Mouse (Mus musculus): ENCODE measurements around the gene Cdkn2d. TPM values are rescaled to one million over a fixed set of nuclear protein-coding genes. Genes with fewer than 3 reads are reported as not detected.
A peak's percentile ranks its signal among the peaks of the same experiment; 100 is the strongest.
"Not testable (repeated sequence)": the region's sequence is repeated elsewhere in the genome, so short reads cannot be mapped to it uniquely, and the experiment has no call there.

Cdkn2d gene
- total RNA-seq, 2 experiments from 2014 or later = 66.6 to 73.9 TPM

DNA sequence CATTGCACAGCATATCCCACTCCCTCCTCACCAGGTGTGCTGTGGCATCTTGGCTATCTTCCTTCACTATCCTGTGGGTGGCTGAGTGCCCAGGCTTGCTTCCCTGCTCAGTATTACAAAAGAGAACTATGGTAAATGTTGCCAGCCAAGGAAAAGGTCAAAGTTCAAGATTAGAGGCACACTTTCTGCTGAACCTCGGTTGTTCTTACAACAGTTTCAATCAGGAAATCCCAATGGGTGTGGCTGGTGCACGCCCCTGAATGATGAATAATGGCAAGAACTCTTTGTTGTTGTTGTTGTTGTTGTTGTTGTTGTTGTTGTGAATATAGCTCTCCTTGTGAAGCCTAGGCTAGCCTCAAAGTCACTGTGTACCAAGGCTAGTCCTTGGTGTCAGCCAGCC lies 29.4 kb downstream of the Cdkn2d start:
- no peak for DNase-seq (ENCODE audit: extremely low spot score in 1 of 2, low spot score in 2 of 2)
- intact Hi-C loops (cut with DNase I) = no loop called here

DNA sequence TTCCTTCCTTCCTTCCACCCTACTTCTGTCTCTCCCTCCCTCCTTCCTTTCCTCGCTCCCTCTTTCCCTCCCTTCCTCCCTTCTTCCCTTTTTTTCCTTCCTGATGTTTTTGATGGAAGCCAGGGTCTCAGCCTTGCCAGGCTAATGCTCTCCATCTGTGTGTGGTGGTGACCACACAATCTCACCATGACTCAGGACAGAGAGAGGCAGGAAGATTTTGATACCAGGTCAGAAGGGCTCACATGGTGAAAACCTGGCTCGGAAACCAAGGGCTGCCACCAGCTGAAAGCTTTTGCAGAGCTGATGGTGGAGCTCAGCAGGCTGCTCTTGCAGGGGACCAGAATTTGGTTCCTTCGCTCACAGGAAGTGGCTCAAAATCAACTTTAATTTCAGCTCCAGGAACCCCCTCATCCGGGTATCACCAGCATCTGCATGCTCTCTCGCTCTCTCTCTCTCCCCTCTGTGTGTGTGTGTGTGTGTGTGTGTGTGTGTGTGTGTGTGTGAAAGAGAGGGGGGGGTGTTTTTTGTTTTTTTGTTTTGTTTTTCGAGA lies 30.6 kb downstream of the Cdkn2d start:
- DNase-seq (ENCODE audit: extremely low spot score in 1 of 2, low spot score in 2 of 2) = no peak
- intact Hi-C loops (cut with DNase I) = no loop called here

DNA sequence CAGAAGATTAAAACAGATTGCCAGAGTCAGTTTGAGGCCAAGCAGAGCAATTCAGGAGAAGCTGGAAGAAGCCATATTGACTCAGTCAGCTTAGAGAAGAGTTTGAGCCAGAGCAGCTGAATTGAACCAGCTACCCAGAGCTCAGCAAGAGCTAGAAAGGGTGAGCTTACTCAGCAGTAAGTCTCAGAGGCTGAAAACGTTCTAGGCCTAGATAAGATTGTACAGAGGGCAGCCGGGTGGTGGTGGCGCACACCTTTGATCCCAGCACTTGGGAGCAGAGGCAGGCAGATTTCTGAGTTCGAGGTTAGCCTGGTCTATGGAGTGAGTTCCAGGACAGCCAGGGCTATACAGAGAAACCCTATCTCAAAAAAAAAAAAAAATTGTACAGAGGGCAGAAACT lies 34.9 kb downstream of the Cdkn2d start:
- intact Hi-C loops (cut with DNase I); DNase-seq (ENCODE audit: extremely low spot score in 1 of 2, low spot score in 2 of 2): not testable (repeated sequence)

DNA sequence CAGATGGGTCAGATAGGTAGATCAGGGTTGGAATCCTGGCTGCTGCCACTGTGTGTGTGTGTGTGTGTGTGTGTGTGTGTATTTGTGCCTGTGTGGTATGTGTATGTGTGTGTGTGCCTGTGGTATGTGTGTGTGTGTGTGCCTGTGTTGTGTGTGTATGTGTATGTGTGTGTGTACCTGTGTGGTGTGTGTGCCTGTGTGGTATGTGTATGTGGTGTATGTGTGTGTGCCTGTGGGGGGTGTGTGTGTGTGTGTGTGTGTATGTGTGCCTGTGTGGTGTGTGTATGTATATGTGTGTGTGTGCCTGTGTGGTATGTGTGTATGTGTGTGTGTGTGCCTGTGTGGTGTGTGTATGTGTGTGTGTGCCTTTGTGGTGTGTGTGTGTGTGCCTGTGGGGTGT lies 36.5 kb downstream of the Cdkn2d start:
- DNase-seq (ENCODE audit: extremely low spot score in 1 of 2, low spot score in 2 of 2) = no peak
- intact Hi-C loops (cut with DNase I) = no loop called here

DNA sequence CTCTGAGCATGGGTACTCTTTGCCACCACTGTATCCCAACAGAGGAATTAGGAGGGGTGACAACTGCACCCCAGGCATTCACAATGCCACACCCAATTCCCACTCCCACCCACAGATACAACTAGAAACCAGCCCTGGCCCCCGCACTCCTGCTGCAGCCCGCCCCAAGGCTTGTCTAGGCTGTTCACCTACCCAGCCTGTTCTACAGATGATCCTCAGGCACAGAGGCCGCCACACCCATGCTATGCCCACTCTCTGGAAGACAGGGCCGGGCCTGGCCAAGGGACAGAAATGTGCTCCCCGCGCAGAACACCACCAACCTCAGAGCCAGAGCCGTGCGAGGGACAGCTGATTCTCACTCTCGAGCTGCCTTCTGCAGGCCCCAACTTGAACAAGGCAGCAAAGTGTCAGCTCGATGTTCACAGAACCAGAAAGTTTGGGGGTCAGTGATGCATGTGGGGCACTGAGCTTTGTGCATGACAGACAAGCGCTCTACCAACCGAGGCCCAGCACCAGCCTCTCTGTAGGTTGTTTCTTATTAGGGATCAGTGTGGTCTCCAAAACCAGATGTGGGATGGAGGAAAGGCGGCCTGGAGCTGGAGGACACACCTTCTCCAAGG lies 40.0 kb downstream of the Cdkn2d start:
- intact Hi-C loops (cut with DNase I) = no loop called here
- no peak for DNase-seq (ENCODE audit: extremely low spot score in 1 of 2, low spot score in 2 of 2)

DNA sequence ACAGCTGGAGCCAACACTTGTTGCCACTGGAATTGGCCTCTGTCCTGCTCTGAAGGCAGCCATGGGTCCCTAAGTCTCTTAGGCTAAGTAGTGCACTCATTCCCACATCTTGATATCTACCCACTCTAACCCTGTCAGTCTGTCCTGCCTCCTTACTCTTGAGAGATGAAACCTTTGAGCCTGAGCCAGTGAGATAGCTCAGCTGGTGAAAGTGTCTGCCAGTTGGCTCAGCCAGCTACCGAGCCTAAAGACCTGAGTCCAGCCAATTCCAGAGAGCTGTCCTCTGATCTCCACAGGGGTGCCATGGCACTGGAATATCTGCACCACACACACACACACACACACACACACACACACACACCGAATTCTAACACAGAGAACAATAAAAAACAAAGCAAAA lies 40.7 kb downstream of the Cdkn2d start:
- DNase-seq (ENCODE audit: extremely low spot score in 1 of 2, low spot score in 2 of 2) = no peak
- intact Hi-C loops (cut with DNase I) = no loop called here

DNA sequence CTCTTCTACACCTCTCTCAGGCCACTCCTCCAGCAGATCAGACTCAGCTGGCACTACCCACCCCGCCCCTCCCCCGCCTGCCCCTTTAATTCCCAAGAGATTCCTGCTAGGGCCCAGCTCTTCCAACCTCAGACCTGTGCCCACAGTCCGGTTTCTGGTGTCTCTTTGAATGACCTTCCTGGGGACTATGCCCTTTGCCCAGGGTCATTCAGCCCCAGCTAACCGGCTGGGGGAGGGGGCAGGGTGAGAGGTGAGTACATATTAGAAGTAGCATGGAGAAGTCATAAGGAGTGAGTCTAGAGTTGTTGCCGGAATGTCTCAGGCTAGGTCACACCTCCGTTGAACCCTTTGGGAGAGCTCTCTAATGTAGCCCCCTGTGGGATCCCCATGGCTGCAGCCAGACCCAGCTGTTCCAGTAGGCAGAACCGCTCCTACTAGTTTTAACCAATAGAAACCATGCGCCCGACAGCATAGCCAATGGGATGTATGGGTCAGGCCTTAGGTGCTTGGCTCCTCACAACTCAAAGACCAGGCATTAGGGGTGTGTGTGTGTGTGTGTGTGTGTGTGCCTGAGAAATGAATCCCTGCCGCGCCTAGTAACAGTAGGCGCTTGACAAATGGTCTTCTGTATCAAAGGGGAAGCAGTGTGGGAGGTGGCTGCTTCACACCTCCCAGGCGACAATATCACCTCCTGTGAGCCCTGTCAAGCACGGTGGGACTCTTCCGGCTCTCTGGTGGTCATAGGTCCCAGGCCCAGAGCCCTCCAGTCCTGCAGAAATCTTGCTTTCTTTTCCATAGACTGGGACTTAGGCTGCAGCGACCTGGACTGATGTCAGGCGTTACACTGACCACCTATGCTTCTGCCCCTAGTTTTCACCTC lies 41.3 kb downstream of the Cdkn2d start:
- intact Hi-C loops (cut with DNase I) = no loop called here
- DNase-seq (ENCODE audit: extremely low spot score in 1 of 2, low spot score in 2 of 2) = no peak

DNA sequence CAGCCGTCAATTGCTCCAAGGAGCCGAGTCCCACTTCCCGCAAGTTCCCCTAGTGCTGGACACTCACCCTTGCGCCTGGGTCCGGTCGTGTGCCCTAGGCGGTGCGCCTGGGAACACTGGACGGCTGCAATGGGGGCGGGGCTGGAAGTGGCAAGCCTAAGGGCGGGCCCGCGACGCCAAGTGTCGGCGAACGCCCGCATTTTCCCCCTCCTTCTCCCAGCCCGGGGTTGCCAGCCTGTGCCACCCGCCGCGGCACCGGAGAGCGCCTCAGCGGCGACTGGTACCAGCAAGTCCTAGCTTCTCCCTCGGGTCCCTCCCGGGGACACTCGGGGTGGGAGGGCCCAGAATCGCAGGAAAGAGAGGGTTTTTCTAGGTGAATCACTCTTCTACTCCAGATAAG lies 42.9 kb downstream of the Cdkn2d start, which contains the start of gene S1pr5:
S1pr5 (minus strand) TSS at position 118 of the 400 bp plus-strand sequence.
- DNase-seq (ENCODE audit: extremely low spot score in 1 of 2, low spot score in 2 of 2) = no peak
- intact Hi-C loops (cut with DNase I) = no loop called here

DNA sequence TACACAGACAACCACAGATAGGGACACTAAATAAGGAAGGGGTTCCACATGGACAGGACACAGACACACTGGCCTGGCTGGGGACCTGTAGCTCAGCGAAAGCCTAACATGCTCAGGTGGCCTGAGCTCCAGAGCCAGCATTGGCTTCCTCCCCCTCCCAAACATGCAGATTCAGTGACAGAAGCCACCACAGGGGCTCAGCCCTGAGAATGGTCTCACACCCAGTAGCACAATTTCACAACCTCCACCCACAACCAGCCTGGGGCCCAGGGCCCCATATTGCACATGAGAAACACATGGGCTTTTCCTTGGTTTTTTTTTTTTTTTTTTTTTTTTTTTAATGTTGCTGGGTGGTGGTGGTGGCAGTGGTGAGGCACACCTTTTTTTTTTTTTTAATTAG lies 44.9 kb downstream of the Cdkn2d start:
- intact Hi-C loops (cut with DNase I) = no loop called here
- no peak for DNase-seq (ENCODE audit: extremely low spot score in 1 of 2, low spot score in 2 of 2)

DNA sequence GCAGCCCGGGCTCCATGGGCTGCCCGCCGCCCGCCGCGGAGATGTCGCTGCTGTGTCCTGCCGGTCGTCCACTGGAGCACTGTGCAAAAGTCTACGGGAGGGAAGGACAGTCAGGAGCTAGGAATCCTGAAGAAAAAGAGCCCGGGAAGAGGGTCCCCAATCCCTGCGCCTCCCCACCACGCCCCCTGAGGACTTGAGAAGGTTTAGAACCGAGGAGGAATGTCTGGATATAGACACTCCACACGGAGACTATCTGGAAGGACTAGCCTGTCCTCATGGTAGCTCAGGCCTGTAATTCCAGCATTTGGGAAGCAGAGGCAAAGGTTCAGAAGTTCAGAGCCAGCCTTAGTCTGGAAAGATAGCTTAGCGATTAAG lies 46.1 kb downstream of the Cdkn2d start:
- no peak for DNase-seq (ENCODE audit: extremely low spot score in 1 of 2, low spot score in 2 of 2)
- intact Hi-C loops (cut with DNase I) = no loop called here

DNA sequence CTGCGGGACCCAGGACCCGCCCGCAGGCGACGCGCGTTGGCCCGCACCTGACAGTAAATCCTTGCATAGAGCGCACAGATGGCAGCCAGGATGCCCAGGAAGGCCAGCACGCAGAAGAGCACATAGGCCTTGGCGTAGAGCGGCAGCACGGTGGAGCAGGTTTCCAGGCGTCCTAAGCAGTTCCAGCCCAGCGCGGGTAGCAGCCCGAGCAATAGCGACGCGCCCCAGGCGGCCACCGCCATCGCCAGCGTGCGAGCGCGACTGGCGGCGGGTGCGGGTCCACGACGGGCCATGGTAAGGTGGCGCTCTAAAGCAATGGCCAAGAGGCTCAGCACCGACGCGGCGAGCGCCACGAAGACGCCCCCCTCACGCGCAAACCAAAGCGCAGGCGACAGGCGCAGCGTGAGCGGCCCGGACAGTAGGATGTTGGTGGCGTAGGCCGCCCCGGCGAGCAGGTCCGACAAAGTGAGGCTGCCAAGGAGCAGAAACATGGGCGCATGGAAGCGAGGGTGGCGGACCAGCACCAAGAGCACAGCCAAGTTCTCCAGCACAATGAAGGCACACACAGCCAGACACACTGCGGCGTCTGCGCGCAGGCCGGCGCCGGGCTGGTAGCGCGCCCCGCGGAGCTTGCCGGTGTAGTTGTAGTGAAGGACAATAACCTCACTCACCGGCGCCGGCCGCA lies 46.6 kb downstream of the Cdkn2d start:
- intact Hi-C loops (cut with DNase I) = no loop called here
- no peak for DNase-seq (ENCODE audit: extremely low spot score in 1 of 2, low spot score in 2 of 2)

DNA sequence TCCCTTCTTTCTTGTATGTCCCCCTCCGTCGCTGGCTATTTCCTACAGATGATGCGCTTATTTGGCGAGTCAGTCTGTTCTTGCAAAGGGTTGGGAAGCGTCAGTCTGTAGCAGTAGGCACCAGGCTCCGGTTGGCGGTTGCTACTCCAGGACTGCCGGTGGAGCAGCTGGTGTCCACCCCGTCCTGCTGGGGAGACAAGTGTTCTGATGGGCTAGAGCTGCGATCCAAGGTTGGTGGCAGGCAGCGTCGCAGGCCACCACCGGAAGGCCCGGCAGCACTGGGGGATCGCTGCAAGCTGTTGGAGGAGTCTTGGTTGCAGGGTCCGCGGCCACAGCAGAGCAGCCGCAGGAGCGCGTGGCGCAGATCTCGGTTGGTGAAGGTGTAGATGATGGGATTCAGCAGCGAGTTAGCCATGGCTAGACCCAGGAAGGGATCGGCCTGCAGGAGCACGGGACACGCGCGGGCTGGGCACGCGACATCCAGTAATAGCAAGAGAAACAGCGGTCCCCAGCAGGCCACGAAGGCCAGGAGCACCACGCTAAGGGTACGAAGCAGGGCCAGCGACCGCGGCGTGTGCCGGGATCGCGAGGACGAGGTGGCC lies 47.3 kb downstream of the Cdkn2d start:
- intact Hi-C loops (cut with DNase I) = no loop called here
- no peak for DNase-seq (ENCODE audit: extremely low spot score in 1 of 2, low spot score in 2 of 2)

DNA sequence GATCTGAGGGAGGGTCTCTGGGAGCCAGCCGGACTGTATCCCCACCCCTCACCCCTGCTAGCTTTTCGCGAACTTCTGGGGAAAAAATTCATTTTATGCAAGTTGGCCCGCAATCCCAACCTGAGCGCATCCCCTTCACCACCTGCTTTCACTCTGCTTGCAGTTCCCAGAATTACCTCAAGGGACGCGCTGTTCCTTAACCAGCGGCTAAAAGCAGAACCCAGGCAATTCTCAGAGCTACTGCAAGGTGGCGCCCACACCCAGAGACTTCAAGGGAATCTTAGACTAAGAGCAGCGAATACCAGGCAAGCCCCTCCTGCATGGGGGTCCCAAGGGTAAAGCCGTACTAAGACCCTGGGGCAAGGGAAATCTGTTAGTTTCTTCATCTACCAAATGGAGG lies 49.9 kb downstream of the Cdkn2d start:
- peak; percentile 65 to 87 for DNase-seq (ENCODE audit: extremely low spot score in 1 of 2, low spot score in 2 of 2)
- intact Hi-C loops (cut with DNase I) = no loop called here

DNA sequence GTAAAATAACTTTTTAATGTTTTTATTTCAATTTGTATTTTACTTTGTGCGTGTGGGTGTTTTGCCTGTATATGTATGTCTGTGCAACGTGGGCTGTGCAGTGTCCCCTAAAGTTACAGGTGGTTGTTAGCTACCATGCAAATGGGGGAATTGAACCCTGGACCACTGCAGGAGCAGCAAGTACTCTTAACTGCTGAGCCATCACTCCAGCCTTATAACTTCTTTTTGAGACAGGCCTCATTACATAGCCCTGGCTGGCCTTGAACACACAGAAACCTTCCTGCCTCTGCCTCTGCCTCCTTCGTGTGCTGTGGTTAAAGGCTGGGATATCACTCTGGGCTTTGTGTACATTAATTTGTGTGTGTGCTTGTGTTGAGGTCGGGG lies 51.8 kb downstream of the Cdkn2d start:
- intact Hi-C loops (cut with DNase I) = no loop called here
- no peak for DNase-seq (ENCODE audit: extremely low spot score in 1 of 2, low spot score in 2 of 2)

DNA sequence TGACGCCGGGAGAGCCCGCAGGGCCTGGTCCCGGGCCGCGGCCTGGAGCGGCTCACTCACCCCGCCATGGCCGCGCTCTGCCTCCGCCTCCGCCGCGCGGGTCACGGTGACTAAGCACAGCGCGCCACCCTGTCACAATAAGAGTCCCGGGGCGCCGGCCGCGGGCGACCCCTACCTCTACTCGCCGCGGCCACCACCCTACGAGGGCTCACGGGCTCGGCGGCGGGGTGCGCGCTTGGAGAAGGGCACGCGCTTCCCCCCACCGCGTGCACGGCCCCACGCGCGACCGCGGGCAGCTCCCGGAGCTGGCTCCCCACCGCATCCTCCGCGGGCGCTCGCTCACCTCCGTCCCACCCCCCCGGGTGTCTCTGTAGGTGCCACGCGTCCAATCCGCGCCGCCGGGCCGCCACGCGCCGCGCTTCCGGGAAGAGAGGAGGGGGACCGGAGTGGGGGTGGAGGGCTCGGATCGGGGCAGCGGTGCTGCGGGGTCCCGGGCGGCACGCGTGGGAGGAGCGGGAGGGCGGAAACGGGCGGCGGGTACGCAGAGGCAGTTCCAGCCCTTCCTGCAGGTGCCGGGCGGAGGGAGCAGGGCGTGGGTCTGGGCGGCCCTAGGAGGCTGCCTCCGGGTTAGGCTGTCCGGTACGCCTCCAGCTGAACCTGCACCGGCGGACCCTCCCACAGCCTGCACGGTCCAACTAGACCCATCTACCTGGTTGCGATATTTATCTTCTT lies 52.3 kb downstream of the Cdkn2d start, which contains the start of gene Keap1:
Keap1 (minus strand) TSS at position 629 of the 732 bp plus-strand sequence.
- peak in 1 of 2 experiments; percentile 88 for DNase-seq (ENCODE audit: extremely low spot score in 1 of 2, low spot score in 2 of 2)
- intact Hi-C loops (cut with DNase I) = no loop called here

Data from left cerebral cortex, postnatal 10 days (tissue).